Mouse (Mus musculus) lung, adult 2 months (tissue): ENCODE data around the gene Me3. TPM values are rescaled to one million over a fixed set of nuclear protein-coding genes. Genes with fewer than 3 reads are reported as not detected.

Experiments used
- DNase-seq: peaks from one replicate; pipeline ENCODE4 v3.0.0; 2022
- H3K4me1 ChIP-seq: fragments of 200-500 bp; 2 replicates; pipeline ENCODE4 v1.6.1; 2011; ENCODE audit warnings: low read length; ENCODE audit not compliant: control insufficient read depth, insufficient read depth
- H3K4me3 ChIP-seq: fragments of 200-500 bp; replicated peaks from 2 replicates; pipeline ENCODE3; 2011; ENCODE audit warnings: low read depth, mild to moderate bottlenecking, control low read depth, low read length; ENCODE audit errors: extremely low read depth
- CTCF ChIP-seq: fragments of 200-500 bp; IDR thresholded peaks from 2 replicates; pipeline ENCODE4 v1.5.1; 2011; ENCODE audit warnings: mild to moderate bottlenecking, low read length, control low read depth; ENCODE audit not compliant: insufficient read depth
- POLR2A ChIP-seq: fragments of 200-500 bp; IDR thresholded peaks from 2 replicates; pipeline ENCODE4 v1.6.1; 2011; ENCODE audit warnings: low read depth, mild to moderate bottlenecking, control low read depth, low read length, borderline replicate concordance; ENCODE audit errors: extremely low read depth
- WGBS: fragments of 180-500 bp; shearing (Covaris S2); methylation state at CpG from one replicate; pipeline ENCODE4 v1.1.7; 2018; 5-methylcytosine and 5-hydroxymethylcytosine counted together
- polyA plus RNA-seq: library from polyadenylated mRNA; depleted of rRNA; stranded (reverse); fragments of >200 nt; gene quantifications from 2 replicates; pipeline ENCODE4 v1.2.3, GENCODE M21; 2012; rRNA removed

The Me3 gene
- polyA plus RNA-seq = 3.1 and 5.4 TPM in 2 replicates

DNA sequence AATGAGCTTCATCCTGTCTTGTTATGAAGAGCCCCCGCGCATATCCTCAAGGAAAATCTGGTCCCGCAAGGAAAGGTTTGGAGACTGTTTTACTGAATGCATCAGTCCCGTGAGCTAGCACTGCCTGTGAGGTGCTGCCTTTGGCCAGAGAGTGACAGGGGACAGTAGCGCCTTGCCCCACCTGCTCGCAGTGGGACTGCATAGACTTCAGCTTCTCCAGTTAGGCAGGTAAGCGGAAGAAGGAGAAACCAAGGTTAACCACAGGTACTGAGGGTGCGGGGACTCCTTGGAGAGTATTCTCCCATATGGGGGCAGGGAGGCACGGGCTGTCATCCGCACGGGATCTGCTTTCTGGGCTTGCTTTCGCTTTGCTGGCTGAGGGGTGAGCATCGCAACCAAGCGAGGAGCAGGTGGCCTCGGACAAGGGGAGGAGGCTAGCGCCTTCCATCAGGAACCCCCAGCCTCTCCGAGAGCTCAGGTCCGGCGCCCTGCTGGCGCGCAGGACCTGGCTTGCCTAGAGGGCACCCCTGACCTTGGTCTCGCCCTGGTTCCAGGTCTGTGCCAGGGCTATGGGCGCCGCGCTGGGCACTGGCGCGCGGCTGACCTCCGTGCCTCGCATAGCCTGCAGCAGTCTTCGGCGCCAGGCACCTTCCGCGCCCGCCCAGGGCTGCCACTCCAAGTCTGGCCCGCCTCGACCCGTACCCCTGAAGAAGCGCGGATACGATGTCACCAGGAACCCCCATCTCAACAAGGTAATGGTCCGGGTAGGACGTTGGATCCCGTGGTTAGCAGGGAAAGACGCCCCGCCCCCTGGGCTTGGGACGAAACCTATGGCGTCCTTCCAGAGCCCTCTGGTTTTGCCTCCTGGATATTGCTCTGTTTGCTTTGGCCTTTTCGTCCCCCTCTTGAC, at the start of gene Me3:
Gene Me3, plus strand, starts transcription at position 51 of the 910 bp plus-strand sequence.
- 4% methylated on average over 49 of the region's 49 CpGs for WGBS
- Histone ChIP-seq H3K4me1 (peaks cover 4% of the 10 kb centered on the region), H3K4me3 (peak within 1 kb of the TSS; percentile 91)
- TF ChIP-seq CTCF = no peak
- peak; percentile 28; the same call in 1 of the 2 replicates for TF ChIP-seq POLR2A
- DNase-seq = peak; percentile 51

DNA sequence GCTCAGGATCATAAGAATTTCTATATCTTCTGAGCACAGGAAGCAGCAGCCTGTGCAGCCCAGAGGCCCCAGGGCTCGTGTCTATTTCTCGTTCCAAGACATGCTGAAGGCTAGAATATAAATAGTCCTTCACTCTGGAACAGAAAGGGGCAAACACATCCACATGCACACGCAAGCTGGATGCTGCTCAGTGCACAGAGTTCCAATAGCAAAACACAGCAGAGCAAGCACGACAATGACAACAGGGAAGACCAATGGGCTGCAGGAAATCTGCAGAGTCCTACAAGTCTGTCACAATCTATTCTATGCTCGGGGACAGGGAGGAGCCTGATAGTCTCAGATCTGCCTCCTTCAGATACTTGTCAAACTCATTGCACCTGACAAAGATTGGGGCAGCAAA, 42.2 kb upstream of the Me3 start:
- DNase-seq = no peak
- WGBS = 47% methylated on average over 5 of the region's 5 CpGs
- H3K4me3 ChIP-seq = no peak overlapping the region
- no peaks in the 10 kb centered on the region for H3K4me1 ChIP-seq
- TF ChIP-seq POLR2A (no peak), CTCF (no peak)

DNA sequence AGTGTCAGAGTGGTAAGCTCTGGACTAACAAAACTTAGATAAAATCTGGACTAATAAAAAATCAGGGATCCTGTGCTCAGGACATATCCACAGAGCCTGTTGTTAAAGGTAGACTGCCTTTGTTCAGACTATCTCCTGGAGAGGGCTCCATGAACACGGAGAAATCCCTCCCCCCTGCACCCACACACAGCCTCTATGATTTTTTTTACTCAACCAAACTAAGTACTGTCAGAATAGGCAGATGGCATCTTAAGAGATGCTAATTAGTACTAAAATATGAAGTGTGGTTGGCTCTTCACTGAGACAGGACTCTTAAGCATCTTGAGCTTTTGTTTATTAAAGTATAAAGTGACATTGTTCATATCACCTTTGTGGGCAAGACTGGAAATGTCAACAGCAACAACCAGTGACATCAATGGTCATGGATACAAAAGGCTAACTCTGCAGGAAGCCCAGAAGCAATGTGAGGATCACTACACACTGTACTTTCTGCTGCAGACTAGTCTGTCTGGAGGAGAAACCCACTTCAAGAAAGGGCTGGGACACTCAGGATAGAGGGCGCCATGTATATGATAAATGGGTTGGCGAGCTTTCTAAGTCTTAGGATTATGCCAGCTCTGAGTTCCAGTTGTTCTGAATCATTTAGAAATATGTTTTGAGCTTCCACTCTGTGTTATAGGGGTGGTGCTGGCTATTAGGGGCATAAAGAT, 41.5 kb upstream of the Me3 start:
- Histone ChIP-seq H3K4me1 (no peaks in the 10 kb centered on the region), H3K4me3 (no peak overlapping the region)
- DNase-seq = no peak
- WGBS = 76% methylated on average over 3 of the region's 3 CpGs
- no peak for TF ChIP-seq POLR2A
- no peak for TF ChIP-seq CTCF

DNA sequence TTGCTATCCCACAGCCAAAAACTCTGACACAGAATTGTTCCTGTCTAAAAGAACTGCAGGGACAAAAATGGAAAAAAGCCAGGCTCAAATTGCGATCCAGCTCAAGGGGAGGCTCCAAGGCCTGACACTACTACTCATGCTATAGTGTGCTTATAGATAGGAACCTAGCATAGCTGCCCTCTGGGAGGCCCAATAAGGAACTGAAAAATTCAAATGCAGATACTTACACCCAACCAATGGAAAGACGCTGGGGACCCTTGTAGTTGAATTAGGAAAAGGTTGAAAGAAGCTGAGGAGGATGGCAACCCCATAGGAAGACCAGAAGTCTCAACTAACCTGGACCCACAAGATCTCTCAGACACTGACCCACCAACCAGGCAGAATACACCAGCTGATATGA, 36.4 kb upstream of the Me3 start:
- WGBS = 87% methylated on average over 2 of the region's 2 CpGs
- DNase-seq = no peak
- Histone ChIP-seq H3K4me1 (no peaks in the 10 kb centered on the region), H3K4me3 (no peak overlapping the region)
- no peak for TF ChIP-seq POLR2A
- TF ChIP-seq CTCF = no peak

DNA sequence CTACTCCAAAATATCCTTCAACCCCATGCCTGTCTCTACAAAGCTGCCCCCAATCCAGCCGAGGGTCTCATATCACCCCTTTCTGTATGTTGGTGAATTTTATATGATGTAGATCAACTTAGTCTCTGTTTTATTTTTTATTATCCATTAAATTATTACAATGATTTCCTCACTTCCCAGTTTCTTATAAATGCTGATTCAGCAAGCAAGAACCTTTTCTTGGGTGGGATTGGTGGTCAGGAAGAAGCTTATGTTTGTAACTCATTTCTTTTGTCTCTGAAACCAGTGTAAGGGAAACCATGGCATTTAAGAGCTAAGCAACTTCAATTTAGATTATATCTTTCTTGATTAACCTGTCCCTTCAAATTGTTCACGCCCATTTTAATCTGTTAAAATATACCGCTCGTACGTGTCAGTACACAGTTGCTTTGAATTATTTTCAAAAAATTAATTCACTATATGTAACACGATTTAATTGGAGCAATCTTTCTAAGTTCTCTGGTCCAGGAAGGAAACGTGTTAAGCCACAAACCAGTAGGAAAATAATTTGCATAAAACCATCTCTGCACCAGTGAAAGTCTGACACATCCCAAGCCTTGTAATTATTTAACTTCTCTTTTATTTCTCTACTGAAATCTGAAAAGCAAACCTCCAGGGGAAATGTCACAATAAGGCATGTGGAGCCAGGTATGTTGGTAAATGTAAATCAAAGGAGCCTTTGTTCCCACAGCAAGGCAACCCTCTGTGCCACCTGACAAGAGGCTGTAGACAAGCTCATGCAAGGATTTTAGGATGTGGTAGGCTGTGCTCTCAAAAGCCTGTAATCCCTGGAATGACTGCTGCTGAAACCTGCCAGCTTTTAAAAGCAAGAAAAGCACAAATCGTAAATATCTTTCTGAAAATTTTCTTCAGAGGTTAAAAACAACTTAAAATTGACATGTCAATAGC, 26.3 kb upstream of the Me3 start:
- Histone ChIP-seq H3K4me3 (no peak overlapping the region), H3K4me1 (no peaks in the 10 kb centered on the region)
- TF ChIP-seq POLR2A (no peak), CTCF (no peak)
- DNase-seq = no peak
- WGBS = 79% methylated on average over 8 of the region's 8 CpGs

DNA sequence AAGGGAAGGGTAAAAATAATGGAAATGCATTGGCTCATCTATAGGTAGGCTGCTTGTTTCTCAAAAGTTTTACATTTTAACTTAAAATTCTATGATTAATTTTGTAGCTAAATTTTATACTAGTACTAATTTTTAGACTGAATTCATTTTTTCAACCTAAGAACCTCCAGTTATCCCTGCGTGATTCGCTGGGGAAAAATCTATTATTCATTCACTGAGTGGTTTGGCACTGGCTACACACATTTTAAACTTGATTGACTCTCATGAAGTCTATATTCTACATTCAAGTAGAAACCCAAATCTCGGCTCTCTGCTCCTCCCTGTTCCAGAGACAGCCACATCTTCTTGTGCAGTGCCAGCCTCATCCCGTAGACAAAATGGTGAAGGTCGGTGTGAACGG, 24.9 kb upstream of the Me3 start:
- Histone ChIP-seq H3K4me1 (no peaks in the 10 kb centered on the region), H3K4me3 (no peak overlapping the region)
- WGBS = 93% methylated on average over 6 of the region's 6 CpGs
- DNase-seq = no peak
- TF ChIP-seq POLR2A = no peak
- TF ChIP-seq CTCF = no peak

DNA sequence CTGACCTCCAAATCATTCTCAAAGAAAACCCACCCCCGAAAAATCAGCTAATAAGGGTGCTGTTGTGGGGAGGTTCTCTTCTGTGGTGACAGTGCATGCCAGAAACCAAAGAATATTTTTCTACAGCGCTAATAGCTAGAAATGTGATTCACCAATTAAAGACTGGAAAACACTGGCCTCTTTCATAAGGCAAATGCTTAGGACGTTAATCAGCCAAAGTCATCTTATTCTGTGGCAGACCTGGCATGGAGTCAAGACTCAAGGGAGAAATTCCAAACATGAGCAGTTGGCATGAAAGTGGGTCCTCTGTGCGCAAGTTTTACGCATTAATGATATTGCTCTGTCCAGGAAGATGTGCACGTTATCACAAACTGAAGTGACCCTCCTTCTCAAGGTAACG, 21.0 kb upstream of the Me3 start:
- WGBS = 75% methylated on average over 7 of the region's 7 CpGs

DNA sequence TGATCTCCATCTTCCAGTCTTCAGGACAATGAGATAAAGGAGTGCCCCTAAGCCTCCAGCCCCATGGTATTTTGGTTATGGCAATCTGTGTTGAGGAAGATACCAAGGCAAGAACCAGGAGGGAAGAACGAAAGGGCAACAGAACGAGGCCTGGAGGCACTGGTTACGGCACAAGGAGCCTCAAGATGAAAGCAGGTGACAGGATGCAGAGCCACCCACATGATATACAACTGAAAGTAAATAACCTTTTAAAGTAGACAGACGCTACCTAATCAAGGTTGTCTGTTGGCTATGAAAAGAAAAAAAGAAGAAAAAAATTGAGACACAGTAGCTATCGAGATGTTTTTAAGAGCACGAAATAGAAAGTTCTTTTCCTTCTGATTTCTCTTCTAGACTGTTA, 16.0 kb upstream of the Me3 start:
- no peak overlapping the region for H3K4me3 ChIP-seq
- TF ChIP-seq POLR2A (no peak), CTCF (no peak)
- DNase-seq = no peak
- no peaks in the 10 kb centered on the region for H3K4me1 ChIP-seq
- 83% methylated on average over 6 of the region's 6 CpGs for WGBS

More for the DNA sequence above, 21.0 kb upstream of the Me3 start:
- Histone ChIP-seq H3K4me1 (no peaks in the 10 kb centered on the region), H3K4me3 (no peak overlapping the region)
- DNase-seq = no peak
- TF ChIP-seq POLR2A (no peak), CTCF (no peak)

DNA sequence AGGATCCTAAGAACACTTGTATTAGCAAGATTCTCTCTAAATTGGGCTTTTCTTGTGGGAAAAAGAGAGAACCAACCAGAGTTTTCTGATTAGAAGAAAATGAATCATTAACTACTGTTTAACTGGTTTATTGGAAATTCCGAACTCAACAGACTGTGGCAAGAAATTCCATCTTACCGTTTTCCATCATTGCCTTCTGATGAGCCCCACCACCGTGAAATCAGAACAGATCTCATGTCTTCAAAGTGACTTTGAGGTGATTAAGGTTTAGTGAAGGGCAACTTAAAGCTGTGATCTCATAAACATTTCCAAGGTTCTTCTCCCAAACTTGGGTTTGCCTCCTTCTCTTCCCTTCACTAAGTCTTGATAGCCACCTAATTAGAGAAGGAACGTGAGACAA, 8.9 kb upstream of the Me3 start:
- Histone ChIP-seq H3K4me3 (no peak overlapping the region), H3K4me1 (no peaks in the 10 kb centered on the region)
- TF ChIP-seq POLR2A (no peak), CTCF (no peak)
- no peak for DNase-seq
- WGBS = 89% methylated on average over 4 of the region's 4 CpGs

DNA sequence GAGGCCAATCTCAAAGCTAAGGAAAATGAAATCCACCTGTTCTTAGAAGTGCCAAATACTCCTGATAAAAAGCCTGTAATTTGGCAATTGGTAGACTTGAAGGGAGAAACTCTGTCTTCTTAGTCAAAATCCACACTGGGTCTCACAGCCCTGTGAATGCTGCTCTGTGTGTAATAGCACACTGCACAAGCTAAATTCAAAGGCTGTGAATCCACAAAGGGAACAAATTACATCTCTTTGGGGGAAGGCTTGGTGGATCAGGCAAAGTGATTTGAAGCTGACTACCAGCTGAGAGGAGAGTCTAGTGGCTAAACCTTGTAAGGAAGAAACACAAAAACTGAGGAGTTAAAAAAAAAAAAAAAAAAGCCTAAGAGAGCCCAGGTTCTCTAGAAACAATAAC, 4.8 kb upstream of the Me3 start:
- no peak for DNase-seq
- Histone ChIP-seq H3K4me1 (no peaks in the 10 kb centered on the region; the same call in 1 of the 2 replicates), H3K4me3 (no peak overlapping the region)
- TF ChIP-seq CTCF = no peak
- TF ChIP-seq POLR2A = no peak
